8 mouse cellular contexts compared by ENCODE assay signal in genomic region chr8:22411282-22411702, GRCm38 (mm10). TPM values are rescaled to one million over a fixed set of nuclear protein-coding genes. Genes with fewer than 3 reads are reported as not detected.
DNase-seq lines count a peak whose midpoint lies in the region; ATAC-seq and TF ChIP-seq lines count a peak whose summit lies in the region.

Gene Mrps31 (plus strand): TSS chr8:22411361.

- WGBS in embryonic facial prominence, embryonic 14.5 days, result under 1% methylated on average over 25 of the region's 25 CpGs
- under 1% methylated on average over 25 of the region's 25 CpGs for WGBS in limb, embryonic 14.5 days
- WGBS in midbrain, postnatal 0 days, result under 1% methylated on average over 25 of the region's 25 CpGs

- H3K4me3 ChIP-seq in embryonic facial prominence, embryonic 14.5 days (ENCODE audit: low read depth, low read length), result peak within 1 kb of the TSS; percentile 67
- H3K4me3 ChIP-seq in limb, embryonic 14.5 days (replicated peaks; ENCODE audit: low read length), result peak within 1 kb of the TSS; percentile 91
- peak within 1 kb of the TSS; percentile 90 for H3K4me3 ChIP-seq in midbrain, postnatal 0 days (ENCODE audit: low read depth, low read length)

- H3K4me1 ChIP-seq in embryonic facial prominence, embryonic 14.5 days (ENCODE audit: control insufficient read depth, insufficient read depth, low read length), result peaks cover 11% of the 10 kb centered on the region
- peaks cover 7% of the 10 kb centered on the region for H3K4me1 ChIP-seq in limb, embryonic 14.5 days (ENCODE audit: control insufficient read depth, insufficient read depth, low read length)
- peaks cover 4% of the 10 kb centered on the region; the same call in 1 of the 2 replicates for H3K4me1 ChIP-seq in midbrain, postnatal 0 days (ENCODE audit: insufficient read depth, low read length)

- H3K27ac ChIP-seq in embryonic facial prominence, embryonic 14.5 days (replicated peaks; ENCODE audit: low read depth, low read length), result peak within 1 kb of the TSS; percentile 57
- H3K27ac ChIP-seq in limb, embryonic 14.5 days (replicated peaks; ENCODE audit: low read depth, low read length), result peak within 1 kb of the TSS; percentile 84
- H3K27ac ChIP-seq in midbrain, postnatal 0 days (ENCODE audit: low read depth, low read length), result peak within 1 kb of the TSS; percentile 77

- no peak; the same call in 1 of the 2 replicates for TF ChIP-seq CTCF in midbrain, postnatal 0 days (IDR thresholded peaks at IDR 0.05)

- peak within 1 kb of the TSS; percentile 82 for H3K9ac ChIP-seq in embryonic facial prominence, embryonic 14.5 days (ENCODE audit: low read depth, low read length)
- peak within 1 kb of the TSS; percentile 94 for H3K9ac ChIP-seq in limb, embryonic 14.5 days (ENCODE audit: low read depth, low read length, severe bottlenecking)
- peak within 1 kb of the TSS; percentile 82 for H3K9ac ChIP-seq in midbrain, postnatal 0 days (replicated peaks; ENCODE audit: low read length, poor library complexity, severe bottlenecking)

- peaks cover 12% of the 10 kb centered on the region; the same call in 1 of the 2 replicates for H3K36me3 ChIP-seq in embryonic facial prominence, embryonic 14.5 days (ENCODE audit: control insufficient read depth, insufficient read depth, low read length)
- H3K36me3 ChIP-seq in limb, embryonic 14.5 days (ENCODE audit: control insufficient read depth, insufficient read depth, low read length), result peaks cover 11% of the 10 kb centered on the region
- peaks cover 5% of the 10 kb centered on the region for H3K36me3 ChIP-seq in midbrain, postnatal 0 days (ENCODE audit: insufficient read depth, low read length)

- peak; percentile 95 for DNase-seq in 3T3-L1 (ENCODE audit: low read depth, low spot score)
- DNase-seq in adrenal gland, postnatal 4 days (ENCODE audit: low spot score in 2 of 2), result peak; percentile 50 to 62
- DNase-seq in embryonic facial prominence, embryonic 14.5 days (ENCODE audit: low spot score), result peak; percentile 95
- DNase-seq in heart, adult 8-10 months (ENCODE audit: low spot score), result peak; percentile 92
- DNase-seq in kidney, adult 9 months, result peak; percentile 90
- peak; percentile 93 for DNase-seq in limb, embryonic 14.5 days (ENCODE audit: low spot score)
- DNase-seq in midbrain, postnatal 0 days (ENCODE audit: low spot score), result peak; percentile 96
- peak; percentile 48 to 69 for DNase-seq in spleen, postnatal 14 days (ENCODE audit: low spot score in 2 of 2)

- H3K9me3 ChIP-seq in embryonic facial prominence, embryonic 14.5 days (ENCODE audit: control insufficient read depth, low read length), result no peaks in the 10 kb centered on the region
- no peaks in the 10 kb centered on the region for H3K9me3 ChIP-seq in limb, embryonic 14.5 days (ENCODE audit: control insufficient read depth, low read length)
- H3K9me3 ChIP-seq in midbrain, postnatal 0 days (ENCODE audit: low read length), result no peaks in the 10 kb centered on the region

- peak; percentile 35; the same call in 1 of the 2 replicates for TF ChIP-seq POLR2A in limb, embryonic 14.5 days (IDR thresholded peaks at IDR 0.05; ENCODE audit: borderline replicate concordance, extremely low read depth, insufficient read depth, insufficient read length)

- H3K4me2 ChIP-seq in embryonic facial prominence, embryonic 14.5 days (ENCODE audit: low read depth, low read length), result peak within 1 kb of the TSS; percentile 82
- H3K4me2 ChIP-seq in limb, embryonic 14.5 days (replicated peaks; ENCODE audit: low read depth, low read length, severe bottlenecking), result peak within 1 kb of the TSS; percentile 77
- H3K4me2 ChIP-seq in midbrain, postnatal 0 days (ENCODE audit: low read depth, low read length, poor library complexity, severe bottlenecking), result peak within 1 kb of the TSS; percentile 65

- H3K27me3 ChIP-seq in embryonic facial prominence, embryonic 14.5 days (replicated peaks; ENCODE audit: control insufficient read depth, insufficient read depth, low read length), result no peaks in the 10 kb centered on the region; the same call in 1 of the 2 replicates
- no peaks in the 10 kb centered on the region for H3K27me3 ChIP-seq in limb, embryonic 14.5 days (ENCODE audit: control insufficient read depth, insufficient read depth, low read length)
- no peaks in the 10 kb centered on the region for H3K27me3 ChIP-seq in midbrain, postnatal 0 days (ENCODE audit: insufficient read depth, low read length)

- ATAC-seq in embryonic facial prominence, embryonic 14.5 days (ENCODE audit: low read depth), result peak; percentile 97
- peak; percentile 94 for ATAC-seq in limb, embryonic 14.5 days (ENCODE audit: low FRiP score, low read depth)
- ATAC-seq in midbrain, postnatal 0 days (ENCODE audit: low FRiP score), result peak; percentile 95

RNA-seq across cellular contexts. Expression of gene Mrps31, which starts in this region (rescaled TPM):
- 10 to 100 TPM; 42.4 to 45.7 TPM for total RNA-seq in adrenal gland, postnatal 4 days (2021)
- polyA plus RNA-seq in embryonic facial prominence, embryonic 14.5 days (2014; fragmentation: Nextera tagmentation; extraction: Ambion mirVana), result 35.1 and 35.9 TPM in 2 replicates
- 10 to 100 TPM; 53.1 to 67.7 (median 55.5) TPM for total RNA-seq in heart, adult 8-10 months (2022)
- 14.5 and 20.1 TPM in 2 replicates for polyA plus RNA-seq in limb, embryonic 14.5 days (2012; rRNA removed)
- 35.0 and 35.4 TPM in 2 replicates for polyA plus RNA-seq in limb, embryonic 14.5 days (2014; fragmentation: Nextera tagmentation; extraction: Ambion mirVana)
- 17.4 and 25.0 TPM in 2 replicates for total RNA-seq in midbrain, postnatal 0 days (2014; rRNA removed)
- 33.5 TPM in 2 replicates for polyA plus RNA-seq in midbrain, postnatal 0 days (2015; fragmentation: Nextera tagmentation; extraction: Ambion mirVana)

Comparison
In these comparisons a context has a peak if more than half of its experiments do, and no peak if none do; other contexts are left out.
1. Peak in every context shown above with its lines: DNase-seq, ATAC-seq, H3K4me3 ChIP-seq and H3K27ac ChIP-seq.